Mouse (Mus musculus) monocyte, adult 2 months (primary cell): ENCODE results near the gene R3hdm2.

ENCODE experiments used
- DNase-seq, 2 experiments: peaks; one replicate each; pipeline ENCODE4 v3.0.0; 2022; ENCODE audit warnings: low spot score in 2 of 2, low read depth in 1 of 2

R3hdm2 gene

DNA sequence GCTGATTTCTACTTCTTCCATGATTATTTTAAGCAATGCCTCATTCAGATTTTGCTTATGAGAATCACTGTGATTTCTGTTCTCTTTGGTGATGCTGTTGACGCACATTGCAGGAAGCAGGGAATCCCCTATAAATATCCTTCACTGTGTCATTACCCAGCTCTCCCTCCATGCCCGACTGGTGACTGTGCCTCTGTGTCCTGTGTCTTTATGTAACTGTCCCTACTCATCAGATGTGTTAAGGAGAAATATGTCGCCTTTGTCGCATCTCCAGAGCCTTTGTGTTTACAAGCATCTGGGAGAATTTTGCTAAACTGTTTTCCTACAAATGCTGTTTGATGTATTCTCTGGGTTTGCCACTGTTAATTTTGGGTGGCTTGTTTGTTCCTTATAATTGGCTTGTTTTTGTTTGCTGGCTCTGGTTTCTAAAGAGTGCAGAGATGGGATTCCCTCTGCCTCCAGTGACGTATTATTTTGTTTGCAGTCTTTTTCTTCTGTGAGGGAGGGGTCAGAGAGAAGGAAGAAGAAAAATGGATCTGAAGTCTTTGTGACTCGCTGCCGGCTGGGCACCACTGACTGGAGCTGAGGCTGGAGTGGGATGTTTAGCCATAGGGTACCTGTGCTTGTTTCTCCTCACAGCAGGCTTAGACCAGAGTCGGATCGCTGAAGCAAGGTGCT, 40.7 kb downstream of the R3hdm2 start:
- DNase-seq = no peak

DNA sequence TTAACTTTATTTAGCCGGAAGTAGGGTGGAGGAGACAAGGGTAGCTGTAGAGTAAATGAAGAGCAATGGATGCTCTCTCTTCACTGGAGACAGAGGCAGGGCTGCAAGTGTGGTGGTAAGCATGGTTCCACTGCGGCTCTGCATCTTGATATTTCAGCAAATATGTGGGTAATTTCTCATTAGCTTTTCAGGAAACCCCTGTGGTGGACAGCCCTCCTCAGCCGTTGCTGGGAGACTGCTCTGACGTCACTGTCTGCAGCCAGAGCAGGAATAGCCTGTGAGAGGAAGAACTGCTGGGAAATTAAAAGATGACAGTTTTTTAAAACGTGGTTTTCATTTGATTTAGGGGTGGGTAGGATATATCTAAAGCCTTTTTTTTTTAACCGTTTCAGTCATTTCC, 41.9 kb downstream of the R3hdm2 start:
- no peak for DNase-seq

DNA sequence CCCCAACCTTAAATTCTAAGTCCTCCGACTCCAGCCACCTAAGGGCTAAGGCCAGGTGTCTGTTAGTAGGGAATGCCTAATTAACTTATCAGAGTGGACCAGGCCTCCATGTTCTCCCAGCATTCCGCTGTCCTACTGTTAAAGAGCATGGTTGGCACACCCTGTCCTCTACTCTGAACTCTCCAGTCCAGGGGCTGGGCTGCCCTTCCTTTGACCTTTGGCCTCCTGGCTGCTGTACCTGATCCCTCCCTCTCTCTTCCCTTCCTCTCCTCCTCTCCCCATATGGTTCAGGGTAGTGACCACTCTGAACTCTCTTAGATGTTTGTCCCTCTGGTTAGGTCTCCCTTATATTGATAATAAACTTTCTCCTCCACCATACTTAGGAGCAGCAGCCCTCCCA, 45.7 kb downstream of the R3hdm2 start:
- DNase-seq = no peak

GRCm38 (mm10) chr10:127426670-127427069, 46.5 kb downstream of the R3hdm2 start:
- DNase-seq = no peak

DNA sequence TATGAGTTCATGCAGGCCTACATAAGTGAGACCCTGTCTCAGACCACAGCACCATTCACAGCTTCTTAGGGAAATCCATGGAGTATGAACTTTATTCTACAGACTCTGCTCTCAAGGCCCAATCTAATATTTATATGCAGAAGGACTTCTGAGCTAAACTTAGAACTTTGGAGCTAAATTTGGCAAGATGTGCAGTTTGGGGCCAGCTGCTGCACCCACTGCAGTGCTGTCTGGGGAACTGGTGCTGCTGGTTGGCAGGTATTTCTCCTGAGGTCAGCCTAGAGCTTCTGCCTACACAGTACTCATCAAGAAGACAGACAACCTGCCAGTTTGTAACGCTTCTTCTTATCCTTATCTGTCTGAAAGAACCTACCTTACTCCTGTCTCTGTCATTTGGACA, 47.0 kb downstream of the R3hdm2 start:
- DNase-seq = no peak

GRCm38 (mm10) chr10:127427987-127428386, 47.9 kb downstream of the R3hdm2 start:
- DNase-seq = no peak

DNA sequence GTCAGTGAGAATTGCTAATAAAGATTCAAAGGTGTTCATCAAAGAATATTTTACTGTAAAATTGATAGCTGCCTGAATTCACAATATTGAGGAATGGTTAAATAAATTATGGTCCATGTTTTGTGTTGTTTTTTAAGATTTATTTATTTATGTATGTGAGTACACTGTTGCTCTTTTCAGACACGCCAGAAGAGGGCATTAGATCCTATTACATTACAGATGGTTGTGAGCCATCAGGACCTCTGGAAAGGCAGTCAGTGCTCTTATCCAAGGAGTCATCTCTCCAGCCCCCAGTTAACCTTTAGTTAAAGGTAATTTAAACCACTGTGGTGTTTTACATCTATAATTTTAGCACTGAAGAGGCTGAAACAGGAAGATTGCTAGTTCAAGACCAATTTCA, 49.4 kb downstream of the R3hdm2 start:
- no peak for DNase-seq

DNA sequence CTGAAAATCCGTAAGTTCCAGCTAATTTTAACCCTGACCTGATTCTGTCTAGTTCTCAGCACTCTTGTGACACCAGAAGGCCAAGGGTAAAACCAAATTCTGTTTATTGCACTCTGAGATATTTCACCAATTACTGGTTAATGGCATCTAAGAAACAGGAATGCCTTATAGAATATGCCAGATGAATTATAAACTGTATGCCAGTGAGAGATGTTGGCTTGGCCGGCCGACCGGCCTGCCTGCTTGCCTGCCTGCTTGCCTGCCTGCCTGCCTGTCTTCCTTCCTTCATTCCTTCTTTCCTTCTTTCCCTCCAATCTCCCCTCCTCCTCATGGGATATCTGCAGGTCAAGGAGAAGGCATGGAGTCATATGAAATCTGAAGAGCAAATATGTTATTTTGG, 52.3 kb downstream of the R3hdm2 start:
- no peak for DNase-seq

GRCm38 (mm10) chr10:127437354-127438113, 57.4 kb downstream of the R3hdm2 start:
- no peak for DNase-seq

DNA sequence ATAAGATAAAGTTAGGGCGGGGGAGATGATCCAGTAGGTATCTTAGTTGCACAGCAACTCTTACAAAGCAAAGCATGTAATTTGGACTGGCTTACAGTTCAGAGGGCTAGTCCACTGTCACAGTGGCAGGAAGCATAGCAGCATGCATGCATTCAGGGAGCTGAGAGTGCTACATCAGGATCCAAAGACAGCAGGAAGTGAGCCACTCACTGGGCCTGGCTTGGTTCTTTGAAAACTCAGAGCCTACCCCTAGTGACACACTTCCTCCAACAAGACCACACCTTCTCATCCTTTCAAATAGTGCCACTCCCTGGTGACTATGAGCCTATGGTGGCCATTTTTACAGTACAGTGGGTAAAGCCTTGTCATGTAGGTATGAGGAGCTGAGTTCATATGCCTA, 73.6 kb downstream of the R3hdm2 start:
- DNase-seq = no peak

- DNase-seq = no peak
Observed at GRCm38 (mm10) chr10:127462411-127463096, 82.4 kb downstream of the R3hdm2 start.

- DNase-seq = no peak
Observed at GRCm38 (mm10) chr10:127471281-127471988, 91.3 kb downstream of the R3hdm2 start.

DNA sequence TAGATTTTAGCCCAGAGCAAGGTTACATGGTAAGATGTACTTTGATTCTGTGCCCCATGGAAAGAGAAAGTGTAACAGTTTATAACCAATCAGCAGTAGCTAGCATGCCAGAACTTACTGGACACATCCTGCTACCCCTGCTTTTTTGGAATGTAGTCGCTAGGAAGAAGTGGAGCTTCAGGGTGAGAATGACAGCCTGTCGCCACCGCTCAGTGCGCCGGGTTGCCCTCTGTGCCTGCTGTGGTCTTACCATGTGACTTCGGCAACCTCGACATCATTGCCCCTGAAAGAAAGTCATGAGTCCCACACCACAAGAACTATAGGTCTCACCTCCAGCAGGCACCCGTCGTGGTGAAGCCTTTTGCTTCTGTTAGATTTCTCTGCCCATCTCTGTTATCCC, 92.6 kb downstream of the R3hdm2 start:
- DNase-seq = no peak

GRCm38 (mm10) chr10:127475175-127475574, 95.0 kb downstream of the R3hdm2 start:
- no peak for DNase-seq

DNA sequence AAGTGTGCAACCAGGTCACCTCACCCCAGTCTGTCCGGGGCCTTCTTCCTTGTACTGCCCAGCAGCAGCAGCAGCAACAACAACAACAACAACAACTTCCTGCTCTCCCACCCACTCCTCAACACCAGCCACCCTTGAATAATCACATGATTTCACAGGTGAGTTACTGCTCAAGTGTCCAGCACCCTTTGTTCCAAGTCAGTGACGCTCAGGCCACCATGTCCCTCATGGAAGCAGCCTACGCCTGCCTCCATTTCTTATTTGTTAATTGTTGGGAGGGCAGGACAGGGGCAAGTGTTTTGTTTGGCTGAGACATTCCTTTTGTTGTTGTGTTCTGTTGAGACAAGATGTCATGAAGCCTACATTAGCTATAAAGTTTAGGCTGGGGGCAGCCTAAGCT, 96.4 kb downstream of the R3hdm2 start:
- no peak for DNase-seq

GRCm38 (mm10) chr10:127477301-127477700, 97.2 kb downstream of the R3hdm2 start:
- no peak for DNase-seq

DNA sequence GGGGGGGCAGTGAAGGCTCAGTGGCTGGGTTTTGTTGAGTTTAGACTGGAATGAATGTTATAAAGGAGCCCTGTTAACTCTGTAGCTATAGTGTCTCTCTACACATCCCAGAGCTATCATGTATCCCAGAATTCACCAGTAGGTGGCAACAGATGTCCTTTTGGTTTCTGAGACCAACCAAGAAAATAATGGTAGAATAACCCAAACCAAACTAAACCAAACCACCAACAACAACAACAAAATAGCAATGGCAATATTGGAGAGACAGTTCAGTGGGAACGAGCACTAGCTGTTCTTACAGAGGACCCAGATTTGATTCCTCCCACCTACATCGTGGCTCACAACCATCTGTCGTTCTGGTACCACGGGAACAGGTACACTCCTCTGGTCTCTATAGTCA, 99.0 kb downstream of the R3hdm2 start:
- no peak for DNase-seq

DNA sequence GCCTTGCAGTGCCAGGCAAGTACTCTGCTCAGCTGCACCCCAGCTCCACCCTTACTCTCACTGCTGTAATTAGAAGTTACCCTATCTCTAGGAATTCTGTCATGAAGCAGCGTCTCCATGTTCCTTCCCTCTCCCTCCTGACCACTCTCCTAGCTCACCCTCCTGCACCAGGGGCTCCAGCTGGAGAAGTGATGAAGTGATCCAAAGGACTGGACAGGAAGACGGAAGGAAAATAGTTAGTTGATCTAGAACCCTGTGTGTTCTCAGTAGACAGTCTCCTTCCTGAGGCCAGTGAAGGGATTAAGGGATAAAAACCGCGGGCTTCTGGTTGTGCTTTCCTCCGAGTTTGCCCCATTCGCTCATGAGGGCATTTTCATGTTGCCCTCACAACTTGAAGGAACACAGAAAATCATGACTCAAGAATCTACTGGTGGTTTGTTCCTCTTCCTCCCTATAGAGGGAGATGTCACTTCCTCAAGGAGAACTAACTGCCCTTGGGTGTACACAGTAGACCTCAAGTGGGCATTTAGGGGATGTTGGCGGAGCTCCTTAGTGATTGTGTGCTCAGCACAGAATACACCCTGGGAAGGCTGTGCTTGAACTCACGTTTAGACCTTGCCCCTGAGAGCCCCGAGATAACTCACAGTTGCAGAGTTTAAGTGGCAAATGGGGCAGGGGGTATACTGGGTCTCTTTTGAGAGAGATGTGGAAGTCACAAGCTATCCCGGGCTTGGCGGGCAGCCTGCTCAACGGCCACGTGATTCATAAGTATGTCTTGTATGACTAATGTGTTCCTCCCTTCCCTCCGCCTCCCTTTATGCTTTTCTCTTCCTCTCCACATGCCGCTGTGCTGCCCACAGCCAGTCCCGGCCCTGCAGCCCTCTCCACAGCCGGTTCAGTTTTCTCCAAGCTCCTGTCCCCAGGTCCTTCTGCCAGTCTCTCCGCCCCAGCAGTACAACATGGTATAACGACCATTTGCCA, 101.0 kb downstream of the R3hdm2 start:
- DNase-seq = peak; percentile 61 to 63

- DNase-seq = no peak
Observed at GRCm38 (mm10) chr10:127485235-127485634, 105.1 kb downstream of the R3hdm2 start.

GRCm38 (mm10) chr10:127488856-127489255, 108.7 kb downstream of the R3hdm2 start:
- no peak for DNase-seq
